ENCODE assay signal across 8 mouse cellular contexts in genomic region chr8:84249257-84250170, GRCm38 (mm10). TPM values are rescaled to one million over a fixed set of nuclear protein-coding genes. Genes with fewer than 3 reads are reported as not detected.
DNase-seq lines count a peak whose midpoint lies in the region; ATAC-seq lines count a peak whose summit lies in the region.

Gene D8Ertd738e (minus strand): TSS chr8:84249719.

- ATAC-seq in hindbrain, embryonic 13.5 days (ENCODE audit: low FRiP score), result peak; percentile 93

- peak within 1 kb of the TSS; percentile 82 for H3K27ac ChIP-seq in hindbrain, embryonic 13.5 days

- H3K36me3 ChIP-seq in hindbrain, embryonic 13.5 days, result peaks cover 74% of the 10 kb centered on the region

- H3K4me3 ChIP-seq in hindbrain, embryonic 13.5 days, result peak within 1 kb of the TSS; percentile 84

- no peaks in the 10 kb centered on the region for H3K9me3 ChIP-seq in hindbrain, embryonic 13.5 days

- no peaks in the 10 kb centered on the region for H3K27me3 ChIP-seq in hindbrain, embryonic 13.5 days

- H3K4me2 ChIP-seq in hindbrain, embryonic 13.5 days, result peak within 1 kb of the TSS; percentile 88

- peaks cover 14% of the 10 kb centered on the region for H3K4me1 ChIP-seq in hindbrain, embryonic 13.5 days (replicated peaks)

- 4% methylated on average over 52 of the region's 52 CpGs for WGBS in hindbrain, embryonic 13.5 days

- DNase-seq in NIH3T3 (ENCODE audit: low read depth), result peak; percentile 94
- peak; percentile 89 to 91 for DNase-seq in cerebellum, postnatal 10 days
- peak; percentile 69 to 77 for DNase-seq in frontal cortex, postnatal 14 days (ENCODE audit: low spot score in 2 of 2)
- DNase-seq in layer of hippocampus, postnatal 25 days (ENCODE audit: extremely low spot score in 1 of 2, low spot score in 1 of 2), result peak; percentile 71 to 74
- DNase-seq in lung, postnatal 25 days (ENCODE audit: low spot score), result peak; percentile 92
- DNase-seq in retina, embryonic 14.5 days (ENCODE audit: low spot score), result peak; percentile 92
- peak; percentile 90 for DNase-seq in thymus, postnatal 4 days

- peak within 1 kb of the TSS; percentile 92 for H3K9ac ChIP-seq in hindbrain, embryonic 13.5 days

RNA-seq across cellular contexts. Expression of gene D8Ertd738e, which starts in this region (rescaled TPM):
- polyA plus RNA-seq in hindbrain, embryonic 13.5 days (2015; fragmentation: Nextera tagmentation; extraction: Ambion mirVana), result 263 and 280 TPM in 2 replicates
- 100 to 1,000 TPM; 140 to 152 TPM for total RNA-seq in layer of hippocampus, postnatal 25 days (2021)

Comparison
In these comparisons a context has a peak if more than half of its experiments do, and no peak if none do; other contexts are left out.
1. Peak in every context shown above with its lines: DNase-seq, ATAC-seq, H3K4me3 ChIP-seq and H3K27ac ChIP-seq.